Mouse (Mus musculus) intestine, postnatal 0 days (tissue): ENCODE results near the gene Ccdc85c. TPM values are rescaled to one million over a fixed set of nuclear protein-coding genes. Genes with fewer than 3 reads are reported as not detected.
A peak's percentile ranks its signal among the peaks of the same experiment; 100 is the strongest.

Experiments
- ATAC-seq: fragments of 200-750 bp; cut with Nextera tagmentation; 2 replicates; pipeline ENCODE4 v1.8.0; 2017; ENCODE audit warnings: mild to moderate bottlenecking, moderate TSS enrichment, moderate library complexity
- H3K27ac ChIP-seq: fragments of 300-500 bp; sonication (generic); 2 replicates; pipeline ENCODE4 v1.5.1; 2014; ENCODE audit warnings: mild to moderate bottlenecking, low read depth, low read length, moderate library complexity
- H3K27me3 ChIP-seq: fragments of 300-500 bp; sonication (generic); replicated peaks from 2 replicates; pipeline ENCODE4 v1.6.1; 2014; ENCODE audit warnings: low read length, mixed read lengths; ENCODE audit not compliant: control insufficient read depth, insufficient read depth
- H3K36me3 ChIP-seq: fragments of 300-500 bp; sonication (generic); 2 replicates; pipeline ENCODE4 v1.6.1; 2014; ENCODE audit warnings: mild to moderate bottlenecking, moderate library complexity; ENCODE audit not compliant: control insufficient read depth, insufficient read depth
- H3K4me1 ChIP-seq: fragments of 300-500 bp; sonication (generic); replicated peaks from 2 replicates; pipeline ENCODE4 v1.6.1; 2014; ENCODE audit warnings: antibody characterized with exemption, low read length, mixed read lengths; ENCODE audit not compliant: control insufficient read depth, insufficient read depth
- H3K4me2 ChIP-seq: fragments of 300-500 bp; sonication (generic); replicated peaks from 2 replicates; pipeline ENCODE4 v1.6.1; 2014; ENCODE audit warnings: low read depth, mild to moderate bottlenecking, moderate library complexity
- H3K4me3 ChIP-seq: fragments of 300-500 bp; sonication (generic); 2 replicates; pipeline ENCODE4 v1.5.1; 2014; ENCODE audit warnings: low read depth, low read length
- H3K9ac ChIP-seq: fragments of 300-500 bp; sonication (generic); 2 replicates; pipeline ENCODE4 v1.6.1; 2014; ENCODE audit warnings: mild to moderate bottlenecking, low read depth, low read length
- H3K9me3 ChIP-seq: fragments of 300-500 bp; sonication (generic); 2 replicates; pipeline ENCODE4 v1.6.1; 2016; ENCODE audit warnings: mixed run types; ENCODE audit not compliant: control insufficient read depth
- CTCF ChIP-seq: sonication (generic); IDR thresholded peaks from 2 replicates; pipeline ENCODE4 v1.5.1; 2016; ENCODE audit warnings: low read depth, mild to moderate bottlenecking, control low read depth, antibody characterized with exemption, moderate library complexity
- WGBS: fragments of 180-500 bp; shearing (Covaris S2); extraction: QIAGEN DNeasy Blood & Tissue Kit; methylation state at CpG from one replicate; pipeline ENCODE4 v1.1.7; 2014; 5-methylcytosine and 5-hydroxymethylcytosine counted together
- polyA plus RNA-seq: library from polyadenylated mRNA; unstranded; fragments of >200 nt; fragmentation: Nextera tagmentation; extraction: Ambion mirVana; gene quantifications from 2 replicates; pipeline ENCODE4 v1.2.1, GENCODE M21; 2015

Gene Ccdc85c
- polyA plus RNA-seq, 1 experiment from 2014 or later = 10.1 TPM

DNA sequence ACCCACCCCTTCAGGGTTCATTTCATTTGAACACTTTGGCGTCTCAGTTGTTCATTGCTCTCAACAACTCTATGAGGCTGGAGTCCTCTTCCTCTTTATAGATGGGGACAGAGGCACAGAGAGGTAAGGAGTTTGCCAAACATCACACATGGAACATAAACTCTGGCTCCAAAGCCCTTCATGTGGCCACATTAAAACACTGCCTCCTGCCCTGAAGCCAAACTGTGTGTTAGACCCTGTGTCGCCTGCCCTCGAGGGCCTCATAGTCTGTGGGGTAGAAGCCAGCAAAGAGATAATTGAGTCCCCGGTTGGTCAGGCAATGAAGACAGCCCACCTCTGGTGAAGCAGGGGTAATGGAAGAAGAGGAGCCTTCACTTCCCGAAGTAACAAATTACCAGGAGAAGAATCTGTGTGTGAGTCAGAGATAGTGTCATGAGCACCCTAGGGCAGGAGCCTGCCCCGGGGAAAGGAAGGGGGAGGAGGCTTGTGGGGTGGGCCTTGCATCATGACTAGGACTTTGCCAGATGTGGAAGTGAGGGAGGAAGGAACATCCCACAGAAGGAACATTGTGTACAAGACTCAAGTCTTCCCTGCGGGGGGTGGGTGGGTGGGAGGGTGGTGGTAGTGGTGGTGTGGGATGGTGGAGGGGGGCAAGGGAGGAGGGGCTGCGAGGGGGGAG is 34.0 kb upstream of the Ccdc85c start:
- H3K9me3 ChIP-seq = no peaks in the 10 kb centered on the region
- no peak overlapping the region for H3K27ac ChIP-seq
- H3K9ac ChIP-seq = no peak overlapping the region
- no peak for TF ChIP-seq CTCF
- no peaks in the 10 kb centered on the region for H3K4me1 ChIP-seq
- H3K27me3 ChIP-seq = peaks cover 20% of the 10 kb centered on the region
- H3K36me3 ChIP-seq = no peaks in the 10 kb centered on the region
- H3K4me2 ChIP-seq = no peak overlapping the region
- ATAC-seq = no peak
- no peak overlapping the region for H3K4me3 ChIP-seq
- 54% methylated on average over 7 of the region's 8 CpGs for WGBS

GRCm38 (mm10) chr12:108308363-108308856 is 33.2 kb upstream of the Ccdc85c start:
- H3K9me3 ChIP-seq = no peaks in the 10 kb centered on the region
- no peak for TF ChIP-seq CTCF
- H3K9ac ChIP-seq = no peak overlapping the region
- no peaks in the 10 kb centered on the region for H3K4me1 ChIP-seq
- no peak for ATAC-seq
- WGBS = 88% methylated on average over 16 of the region's 16 CpGs
- H3K36me3 ChIP-seq = no peaks in the 10 kb centered on the region
- no peak overlapping the region for H3K4me3 ChIP-seq
- peaks cover 21% of the 10 kb centered on the region for H3K27me3 ChIP-seq
- no peak overlapping the region for H3K4me2 ChIP-seq
- no peak overlapping the region for H3K27ac ChIP-seq

DNA sequence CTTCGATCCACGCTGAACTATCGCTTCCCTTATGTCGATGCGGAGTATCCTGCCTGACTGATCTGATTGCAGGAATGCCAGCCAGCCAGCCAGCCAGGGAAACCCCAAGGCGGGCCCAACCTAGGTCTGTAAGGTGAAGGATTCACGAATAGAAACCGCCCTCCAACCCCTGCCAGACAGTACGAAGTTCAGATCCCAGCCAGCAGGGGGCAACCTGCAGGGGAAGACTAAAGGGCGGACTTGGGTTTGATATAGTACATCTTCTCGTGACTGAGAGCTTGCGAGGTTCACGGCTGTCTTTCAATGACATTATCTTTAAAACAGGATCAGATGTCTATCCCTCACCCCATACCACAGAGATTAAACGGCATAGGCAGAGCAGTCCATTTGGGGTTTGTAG is 32.3 kb upstream of the Ccdc85c start:
- 26% methylated on average over 14 of the region's 14 CpGs for WGBS
- H3K4me2 ChIP-seq = 0 out of 2 replicates have a peak overlapping the region, but pooled peaks have one; percentile 24

GRCm38 (mm10) chr12:108305812-108306794 is 30.9 kb upstream of the Ccdc85c start, which contains the start of gene Hhipl1:
Hhipl1 (plus strand) TSS chr12:108306270.
- Histone ChIP-seq H3K27me3 (peaks cover 21% of the 10 kb centered on the region), H3K27ac (no peak within 1 kb of the TSS), H3K4me3 (peak within 1 kb of the TSS; percentile 50), H3K9me3 (no peaks in the 10 kb centered on the region), H3K36me3 (no peaks in the 10 kb centered on the region), H3K9ac (peak within 1 kb of the TSS; percentile 54), H3K4me1 (no peaks in the 10 kb centered on the region), H3K4me2 (peak within 1 kb of the TSS; percentile 95)
- 3% methylated on average over 60 of the region's 67 CpGs for whole genome bisulfite sequencing
- no peak; the same call in 1 of the 2 replicates for TF ChIP-seq CTCF
- peak; percentile 46; the same call in 1 of the 2 replicates for ATAC-seq

More for the DNA sequence above, 32.3 kb upstream of the Ccdc85c start:
- H3K4me3 ChIP-seq = no peak overlapping the region
- ATAC-seq = no peak
- H3K27me3 ChIP-seq = peaks cover 21% of the 10 kb centered on the region
- H3K9ac ChIP-seq = no peak overlapping the region
- H3K9me3 ChIP-seq = no peaks in the 10 kb centered on the region
- no peaks in the 10 kb centered on the region for H3K36me3 ChIP-seq
- H3K4me1 ChIP-seq = no peaks in the 10 kb centered on the region
- TF ChIP-seq CTCF = peak; percentile 81
- no peak overlapping the region for H3K27ac ChIP-seq

DNA sequence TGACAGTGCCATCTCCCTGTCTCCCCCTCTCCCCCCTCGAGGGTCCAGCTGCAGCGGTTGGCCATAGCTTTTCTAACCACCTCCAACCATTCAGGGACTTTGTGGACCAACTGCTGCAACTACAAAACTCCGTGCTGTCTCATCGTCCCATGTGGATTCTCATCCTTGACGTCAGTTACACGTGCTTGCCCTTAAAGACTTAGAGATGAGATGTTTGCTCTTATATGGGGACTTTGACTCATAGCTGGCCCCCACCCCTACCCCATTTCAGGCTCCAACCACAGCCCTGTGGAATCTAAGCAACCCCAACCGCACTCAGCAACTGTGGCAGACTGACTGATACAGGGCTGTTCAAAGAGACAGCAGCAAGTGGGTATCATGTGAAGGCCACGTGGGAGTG is 29.9 kb upstream of the Ccdc85c start:
- no peak for ATAC-seq
- H3K4me3 ChIP-seq = no peak overlapping the region
- TF ChIP-seq CTCF = no peak
- H3K27me3 ChIP-seq = peaks cover 21% of the 10 kb centered on the region
- 79% methylated on average over 8 of the region's 8 CpGs for WGBS
- no peaks in the 10 kb centered on the region for H3K36me3 ChIP-seq
- H3K4me2 ChIP-seq = peak overlapping the region; percentile 95; the same call in 1 of the 2 replicates
- H3K9ac ChIP-seq = no peak overlapping the region
- no peak overlapping the region for H3K27ac ChIP-seq
- no peaks in the 10 kb centered on the region for H3K9me3 ChIP-seq
- no peaks in the 10 kb centered on the region for H3K4me1 ChIP-seq
